8 mouse cellular contexts compared by ENCODE assay signal in the genomic region with DNA sequence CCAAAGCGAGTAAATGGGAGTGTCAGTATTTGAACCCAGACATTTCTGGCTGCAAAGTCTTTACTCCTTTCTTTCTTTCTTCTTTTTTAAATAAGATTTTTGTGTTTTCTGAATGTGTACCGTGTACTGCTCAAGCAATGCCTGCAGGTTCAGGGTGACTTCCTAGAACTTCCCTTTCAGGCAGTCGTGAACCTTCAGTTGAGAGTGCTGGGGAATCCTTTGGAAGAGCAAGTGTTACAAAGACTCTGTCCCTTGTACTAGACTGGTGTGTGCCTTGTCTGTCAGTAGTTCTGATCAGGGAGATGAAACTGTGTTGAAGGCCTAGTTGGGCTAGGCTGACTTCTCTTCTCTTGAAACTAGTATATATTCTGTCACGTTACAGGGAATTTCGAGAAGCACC. TPM values are rescaled to one million over a fixed set of nuclear protein-coding genes. Genes with fewer than 3 reads are reported as not detected.
A peak's percentile ranks its signal among the peaks of the same experiment; 100 is the strongest.
DNase-seq lines count a peak whose midpoint lies in the region; ATAC-seq and TF ChIP-seq lines count a peak whose summit lies in the region.

No protein-coding gene starts in this region.

- intact Hi-C loops in gastrocnemius, adult 2 months (cut with DNase I) = loop anchor here (1.0 kb wide), 1 partner anchor 26 kb away; no protein-coding TSS in a partner anchor

- 54% methylated on average over 5 of the region's 5 CpGs for WGBS in forebrain, embryonic 13.5 days
- 14% methylated on average over 5 of the region's 5 CpGs for WGBS in liver, embryonic 12.5 days (ENCODE audit: insufficient replicate concordance)

- H3K79me2 ChIP-seq in C2C12 (ENCODE audit: control insufficient read depth, insufficient read depth) = peaks cover 64% of the 10 kb centered on the region

- ATAC-seq in forebrain, embryonic 13.5 days = no peak
- ATAC-seq in liver, embryonic 12.5 days = no peak

- TF ChIP-seq CTCF in gastrocnemius, adult 2 months (IDR thresholded peaks at IDR 0.05) = no peak
- no peak for TF ChIP-seq CTCF in C2C12 (IDR thresholded peaks at IDR 0.05; ENCODE audit: control insufficient read depth, insufficient read depth, insufficient read length)

- H3K79me3 ChIP-seq in C2C12 (ENCODE audit: low read depth) = peaks cover 39% of the 10 kb centered on the region

- peak overlapping the region; percentile 84 for H3K9ac ChIP-seq in forebrain, embryonic 13.5 days
- H3K9ac ChIP-seq in liver, embryonic 12.5 days = peak overlapping the region; percentile 86

- H3K27me3 ChIP-seq in C2C12 (ENCODE audit: control insufficient read depth, insufficient read depth, insufficient read length) = no peaks in the 10 kb centered on the region
- no peaks in the 10 kb centered on the region for H3K27me3 ChIP-seq in forebrain, embryonic 13.5 days
- no peaks in the 10 kb centered on the region for H3K27me3 ChIP-seq in liver, embryonic 12.5 days (replicated peaks)

- H3ac ChIP-seq in C2C12 (ENCODE audit: control insufficient read depth, insufficient read length, low read depth) = peak overlapping the region; percentile 93

- H3K4me3 ChIP-seq in gastrocnemius, adult 2 months = peak overlapping the region; percentile 80
- H3K4me3 ChIP-seq in C2C12 (ENCODE audit: insufficient read depth, poor library complexity, severe bottlenecking) = peak overlapping the region; percentile 74
- H3K4me3 ChIP-seq in forebrain, embryonic 13.5 days = peak overlapping the region; percentile 71
- H3K4me3 ChIP-seq in liver, embryonic 12.5 days = peak overlapping the region; percentile 71

- peak overlapping the region; percentile 97 for H3K27ac ChIP-seq in gastrocnemius, adult 2 months
- H3K27ac ChIP-seq in forebrain, embryonic 13.5 days = peak overlapping the region; percentile 99
- H3K27ac ChIP-seq in liver, embryonic 12.5 days = peak overlapping the region; percentile 99

- DNase-seq in gastrocnemius, adult 2 months = no peak
- DNase-seq in gastrocnemius, postnatal 25 days = no peak
- DNase-seq in layer of hippocampus, adult 18-20 months (ENCODE audit: low spot score in 2 of 2) = no peak
- DNase-seq in adrenal gland, adult 2 months = no peak
- DNase-seq in cerebellum, postnatal 10 days = no peak

- peaks cover 28% of the 10 kb centered on the region for H3K4me1 ChIP-seq in forebrain, embryonic 13.5 days
- H3K4me1 ChIP-seq in liver, embryonic 12.5 days = peaks cover 44% of the 10 kb centered on the region

- peak overlapping the region; percentile 92 for H3K4me2 ChIP-seq in forebrain, embryonic 13.5 days
- H3K4me2 ChIP-seq in liver, embryonic 12.5 days = peak overlapping the region; percentile 91

- H3K9me3 ChIP-seq in forebrain, embryonic 13.5 days (replicated peaks) = no peaks in the 10 kb centered on the region
- H3K9me3 ChIP-seq in liver, embryonic 12.5 days (replicated peaks) = no peaks in the 10 kb centered on the region

- H3K36me3 ChIP-seq in C2C12 (ENCODE audit: control insufficient read depth, insufficient read depth) = peaks cover 57% of the 10 kb centered on the region
- peaks cover 49% of the 10 kb centered on the region for H3K36me3 ChIP-seq in forebrain, embryonic 13.5 days (ENCODE audit: poor library complexity, severe bottlenecking)
- H3K36me3 ChIP-seq in liver, embryonic 12.5 days = peaks cover 49% of the 10 kb centered on the region

TF ChIP-seq in C2C12, 6 proteins besides CTCF, POLR2A, EP300 and RAD21:
- TF ChIP-seq MYOG (IDR thresholded peaks at IDR 0.05; ENCODE audit: control insufficient read depth, extremely low read depth, insufficient read length) = no peak
- no peak for TF ChIP-seq CEBPB (IDR thresholded peaks at IDR 0.05; ENCODE audit: low read depth)
- no peak for TF ChIP-seq MYOD1 (IDR thresholded peaks at IDR 0.05; ENCODE audit: control insufficient read depth, insufficient read length, low read depth)

RNA-seq across cellular contexts. Expression of gene Mrpl51, which starts 1.2 kb away (rescaled TPM):
- 100 to 1,000 TPM; 214 to 262 TPM for total RNA-seq in gastrocnemius, adult 2 months (2021)
- total RNA-seq in gastrocnemius, postnatal 25 days (2021) = 100 to 1,000 TPM; 214 to 227 TPM
- 147 TPM for polyA plus RNA-seq in C2C12 (2012; fragmentation: generic; extraction: Trizol)
- 193 and 202 TPM in 2 replicates for polyA plus RNA-seq in forebrain, embryonic 13.5 days (2015; fragmentation: Nextera tagmentation; extraction: Ambion mirVana)
- 211 and 222 TPM in 2 replicates for polyA plus RNA-seq in liver, embryonic 12.5 days (2016; fragmentation: Nextera tagmentation; extraction: Ambion mirVana)
- 10 to 100 TPM; 63.2 to 72.2 TPM for total RNA-seq in layer of hippocampus, adult 18-20 months (2021)
- 100 to 1,000 TPM; 162 to 208 TPM for total RNA-seq in adrenal gland, adult 2 months (2021)
- 44.2 and 45.1 TPM in 2 replicates for polyA plus RNA-seq in adrenal gland, adult 2 months (2012; rRNA removed)

RNA-seq across cellular contexts. Expression of gene Ncapd2, which starts 1.3 kb away (rescaled TPM):
- 1 to 10 TPM; 6.5 to 9.8 TPM for total RNA-seq in gastrocnemius, adult 2 months (2021)
- total RNA-seq in gastrocnemius, postnatal 25 days (2021) = 10 to 100 TPM; 12.1 to 12.7 TPM
- polyA plus RNA-seq in C2C12 (2012; fragmentation: generic; extraction: Trizol) = 78.7 TPM
- 146 and 153 TPM in 2 replicates for polyA plus RNA-seq in forebrain, embryonic 13.5 days (2015; fragmentation: Nextera tagmentation; extraction: Ambion mirVana)
- polyA plus RNA-seq in liver, embryonic 12.5 days (2016; fragmentation: Nextera tagmentation; extraction: Ambion mirVana) = 132 and 138 TPM in 2 replicates
- total RNA-seq in layer of hippocampus, adult 18-20 months (2021) = 10 to 100 TPM; 20.4 to 25.8 TPM
- 10 to 100 TPM; 20.4 to 25.5 TPM for total RNA-seq in adrenal gland, adult 2 months (2021)
- 25.2 and 28.7 TPM in 2 replicates for polyA plus RNA-seq in adrenal gland, adult 2 months (2012; rRNA removed)

RNA-seq across cellular contexts. Expression of gene Vamp1, which starts 22.5 kb away (rescaled TPM):
- 10 to 100 TPM; 14.3 to 16.0 TPM for total RNA-seq in gastrocnemius, adult 2 months (2021)
- 10 to 100 TPM; 17.5 to 19.2 TPM for total RNA-seq in gastrocnemius, postnatal 25 days (2021)
- 0.69 TPM for polyA plus RNA-seq in C2C12 (2012; fragmentation: generic; extraction: Trizol)
- polyA plus RNA-seq in forebrain, embryonic 13.5 days (2015; fragmentation: Nextera tagmentation; extraction: Ambion mirVana) = 5.4 and 6.3 TPM in 2 replicates
- polyA plus RNA-seq in liver, embryonic 12.5 days (2016; fragmentation: Nextera tagmentation; extraction: Ambion mirVana) = 2.3 and 2.6 TPM in 2 replicates
- 10 to 100 TPM; 82.2 to 86.4 TPM for total RNA-seq in layer of hippocampus, adult 18-20 months (2021)
- total RNA-seq in adrenal gland, adult 2 months (2021) = 10 to 100 TPM; 35.7 to 39.7 TPM
- 46.2 and 47.0 TPM in 2 replicates for polyA plus RNA-seq in adrenal gland, adult 2 months (2012; rRNA removed)

RNA-seq across cellular contexts. Expression of gene Gapdh, which starts 26.6 kb away (rescaled TPM):
- over 10,000 TPM in 1 of 2 experiments, 1,000 to 10,000 TPM in 1; 9,742 to 11,894 TPM for total RNA-seq in gastrocnemius, adult 2 months (2021)
- over 10,000 TPM; 11,297 to 11,631 TPM for total RNA-seq in gastrocnemius, postnatal 25 days (2021)
- 7,334 TPM for polyA plus RNA-seq in C2C12 (2012; fragmentation: generic; extraction: Trizol)
- polyA plus RNA-seq in forebrain, embryonic 13.5 days (2015; fragmentation: Nextera tagmentation; extraction: Ambion mirVana) = 1,974 and 2,008 TPM in 2 replicates
- polyA plus RNA-seq in liver, embryonic 12.5 days (2016; fragmentation: Nextera tagmentation; extraction: Ambion mirVana) = 1,499 and 1,575 TPM in 2 replicates
- total RNA-seq in layer of hippocampus, adult 18-20 months (2021) = 1,000 to 10,000 TPM; 2,555 to 2,598 TPM
- total RNA-seq in adrenal gland, adult 2 months (2021) = 1,000 to 10,000 TPM; 2,613 to 2,674 TPM
- polyA plus RNA-seq in adrenal gland, adult 2 months (2012; rRNA removed) = 2,736 and 3,470 TPM in 2 replicates

RNA-seq across cellular contexts. Expression of gene Tapbpl, which starts 38.8 kb away (rescaled TPM):
- total RNA-seq in gastrocnemius, adult 2 months (2021) = 1 to 10 TPM; 2.4 to 2.6 TPM
- total RNA-seq in gastrocnemius, postnatal 25 days (2021) = 1 to 10 TPM; 1.4 to 2.6 TPM
- polyA plus RNA-seq in C2C12 (2012; fragmentation: generic; extraction: Trizol) = 2.3 TPM
- 2.2 and 3.1 TPM in 2 replicates for polyA plus RNA-seq in forebrain, embryonic 13.5 days (2015; fragmentation: Nextera tagmentation; extraction: Ambion mirVana)
- polyA plus RNA-seq in liver, embryonic 12.5 days (2016; fragmentation: Nextera tagmentation; extraction: Ambion mirVana) = 3.8 and 4.0 TPM in 2 replicates
- 1 to 10 TPM; 4.1 to 4.4 TPM for total RNA-seq in layer of hippocampus, adult 18-20 months (2021)
- 10 to 100 TPM; 11.3 to 15.6 TPM for total RNA-seq in adrenal gland, adult 2 months (2021)
- polyA plus RNA-seq in adrenal gland, adult 2 months (2012; rRNA removed) = 12.0 and 12.1 TPM in 2 replicates
